Mouse (Mus musculus) common myeloid progenitor, adult 5-6 weeks (primary cell): ENCODE measurements around the gene Gga1. TPM values are rescaled to one million over a fixed set of nuclear protein-coding genes. Genes with fewer than 3 reads are reported as not detected.
A peak's percentile ranks its signal among the peaks of the same experiment; 100 is the strongest.
"Not testable (repeated sequence)": the region's sequence is repeated elsewhere in the genome, so short reads cannot be mapped to it uniquely, and the experiment has no call there.

Experiments
- ATAC-seq: replicated peaks from 2 replicates; pipeline ENCODE4 v1.8.0; 2016; ENCODE audit warnings: low read depth, mild to moderate bottlenecking, moderate TSS enrichment, inconsistent platforms; ENCODE audit not compliant: poor library complexity, severe bottlenecking
- total RNA-seq: library from RNA; stranded (forward); fragments of 200-1000, 187-1606 nt; gene quantifications from 2 replicates; pipeline ENCODE4 v1.2.3, GENCODE M21; 2017

Gga1 gene
- total RNA-seq, 1 experiment from 2014 or later: 19.5 TPM

DNA sequence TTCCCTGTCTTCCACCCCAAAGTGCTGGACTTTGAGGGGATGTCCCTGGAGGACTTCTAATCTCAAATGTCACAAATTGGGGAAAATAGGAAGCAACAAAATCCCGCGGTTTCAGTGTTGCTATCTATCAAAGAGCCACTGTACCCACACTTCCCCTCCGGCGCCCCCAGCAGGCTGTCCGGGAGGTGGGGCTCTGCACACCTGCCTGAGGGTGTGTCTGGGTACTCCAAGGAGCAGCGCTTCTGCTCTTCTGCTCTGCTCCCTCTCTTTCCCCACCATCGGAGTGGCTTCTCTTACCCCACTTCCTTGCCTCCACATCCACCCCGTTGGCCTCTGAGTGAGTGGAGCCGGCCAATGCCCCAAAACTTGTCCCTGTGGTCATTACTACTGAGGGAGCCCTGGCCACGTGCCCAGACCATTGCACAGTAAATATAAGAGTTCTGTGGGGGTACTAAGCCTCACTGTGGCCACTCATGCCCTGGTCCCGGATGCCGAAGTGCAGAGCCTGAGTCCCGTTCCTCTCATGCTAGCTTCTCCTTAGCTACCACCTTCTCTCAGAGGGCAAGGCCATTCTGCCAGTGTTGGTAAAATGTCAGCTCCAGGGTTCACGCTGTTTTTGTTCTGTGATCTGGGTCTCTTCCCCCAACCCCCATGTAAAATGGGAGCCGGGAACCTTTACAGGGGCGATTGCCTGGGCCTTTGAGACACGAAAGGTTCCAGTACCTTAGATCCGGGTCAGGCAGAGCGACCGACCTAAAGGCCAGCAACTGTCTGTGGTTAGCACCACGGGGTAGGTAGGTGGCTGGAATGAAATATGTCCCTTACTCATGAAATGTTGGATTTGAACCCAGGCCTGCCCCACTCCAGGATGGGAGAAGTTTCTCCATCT lies 33.2 kb upstream of the Gga1 start:
- ATAC-seq: peak; percentile 66

DNA sequence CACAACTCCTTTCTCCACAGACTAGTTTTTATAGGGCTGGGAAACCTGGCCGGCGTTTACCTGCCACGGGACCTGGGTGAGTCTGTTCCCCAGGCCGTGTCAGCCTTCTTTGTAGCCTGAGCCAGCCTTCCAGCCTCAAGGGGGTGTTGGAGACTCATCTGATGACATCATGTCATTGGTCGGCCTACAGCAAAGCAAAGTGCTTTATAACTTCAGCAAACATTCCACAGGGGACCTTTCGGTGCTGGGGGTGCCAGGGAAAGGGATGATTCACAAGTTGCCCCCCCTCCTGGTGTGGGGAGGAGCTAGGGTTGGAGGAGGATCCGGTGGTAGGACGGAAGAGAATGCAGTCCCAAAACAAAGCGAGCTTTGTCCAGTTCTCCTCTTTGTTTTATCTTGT lies 32.2 kb upstream of the Gga1 start:
- ATAC-seq: no peak

- no peak for ATAC-seq
These were observed 31.7 kb upstream of the Gga1 start for GRCm38 (mm10) chr15:78845321-78845720.

DNA sequence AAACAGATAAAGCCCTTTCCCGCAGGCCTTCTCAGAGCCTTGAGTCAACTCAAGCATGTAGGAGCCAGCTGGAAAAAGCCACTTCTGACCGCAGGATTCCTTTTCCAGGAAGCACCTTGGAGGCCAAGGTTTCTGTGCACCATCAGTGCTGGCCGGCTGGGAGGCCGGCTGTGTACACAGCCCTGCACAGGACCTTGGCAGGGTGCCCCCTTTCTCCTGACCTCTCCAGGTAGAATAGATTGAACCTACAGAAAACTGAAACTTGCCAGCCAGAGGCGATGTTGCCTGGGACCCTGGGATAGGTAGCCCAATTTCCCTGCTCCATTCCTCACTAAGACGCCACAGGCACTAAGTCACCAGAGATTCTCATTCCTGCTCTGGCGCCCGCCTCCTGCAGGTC lies 31.1 kb upstream of the Gga1 start:
- ATAC-seq: no peak

GRCm38 (mm10) chr15:78846352-78846751 lies 30.6 kb upstream of the Gga1 start:
- no peak for ATAC-seq

DNA sequence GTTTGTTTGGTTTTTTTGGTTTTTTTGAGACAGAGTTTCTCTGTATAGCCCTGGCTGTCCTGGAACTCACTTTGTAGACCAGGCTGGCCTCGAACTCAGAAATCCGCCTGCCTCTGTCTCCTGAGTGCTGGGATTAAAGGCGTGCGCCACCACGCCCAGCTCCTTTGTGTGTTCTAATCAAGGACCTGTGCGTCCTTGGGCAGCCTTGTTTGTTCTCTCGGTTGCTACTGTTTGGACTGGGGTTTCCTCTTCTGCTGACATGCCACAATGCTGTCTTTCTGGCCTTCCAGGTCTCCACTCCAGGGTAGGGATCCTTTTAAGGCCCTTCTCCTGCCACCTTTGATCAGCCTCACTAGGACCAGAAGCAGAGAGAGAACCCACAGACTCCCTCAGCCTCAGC lies 30.2 kb upstream of the Gga1 start:
- ATAC-seq: not testable (repeated sequence)

GRCm38 (mm10) chr15:78848467-78848866 lies 28.5 kb upstream of the Gga1 start:
- no peak; the same call in 1 of the 2 replicates for ATAC-seq

- no peak for ATAC-seq
These were observed 27.5 kb upstream of the Gga1 start for GRCm38 (mm10) chr15:78849485-78849884.

DNA sequence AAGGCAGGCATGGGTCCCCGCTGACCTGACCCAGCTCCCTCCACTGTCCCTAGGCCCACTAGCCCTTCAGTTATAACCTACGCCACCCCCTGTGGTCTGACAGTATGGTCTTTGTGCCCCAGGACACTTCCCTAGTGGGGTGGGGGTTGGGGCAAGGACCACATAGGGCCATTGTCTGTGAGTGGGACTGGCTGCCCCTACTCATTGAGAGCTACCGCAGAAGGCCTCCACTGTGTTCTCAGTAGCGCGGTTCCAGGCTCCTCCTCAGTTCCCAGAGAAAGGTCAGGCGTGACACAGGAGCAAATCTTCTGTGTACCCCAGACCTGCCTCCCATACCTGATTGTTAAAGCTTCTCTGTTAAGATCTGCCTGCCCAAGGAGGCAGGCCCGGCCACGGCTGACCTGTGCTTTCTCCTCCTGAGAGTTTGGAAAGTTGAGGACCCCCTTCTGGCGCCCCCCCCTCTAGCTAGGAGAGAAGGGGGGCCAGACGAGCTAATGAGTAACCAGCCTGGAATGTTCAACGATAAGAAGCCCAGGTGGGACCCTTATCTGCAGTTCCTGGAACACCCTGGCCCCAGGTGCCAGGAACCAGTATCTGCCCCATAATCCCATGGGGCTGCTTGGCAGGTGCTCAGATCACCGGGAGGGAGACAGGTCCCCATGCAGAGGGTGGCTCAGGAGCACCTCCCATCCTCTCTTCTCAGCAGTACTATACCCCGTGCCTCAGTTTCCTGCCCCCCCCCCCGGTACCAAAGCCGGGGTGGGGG lies 26.7 kb upstream of the Gga1 start:
- no peak for ATAC-seq

DNA sequence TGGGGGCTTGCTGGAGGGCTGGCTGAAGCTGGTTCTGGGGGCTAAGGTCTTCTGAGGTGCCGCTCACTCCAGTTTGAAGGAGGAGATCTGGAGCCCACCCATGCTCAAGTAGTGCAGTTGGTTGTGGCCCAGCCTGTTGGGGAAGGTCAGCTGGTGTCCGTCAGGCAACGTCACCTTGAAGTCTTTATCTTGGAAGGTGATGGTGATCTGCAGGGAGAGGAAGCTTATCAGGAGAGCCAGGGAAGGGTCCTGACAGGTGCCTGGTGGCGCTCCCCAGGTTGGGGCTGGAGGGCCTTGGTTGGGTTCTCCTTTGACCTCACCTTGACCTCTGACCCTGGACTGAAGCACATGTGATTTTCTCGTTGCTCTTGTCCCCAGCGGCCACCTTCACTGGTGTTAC lies 26.0 kb upstream of the Gga1 start:
- ATAC-seq: no peak

DNA sequence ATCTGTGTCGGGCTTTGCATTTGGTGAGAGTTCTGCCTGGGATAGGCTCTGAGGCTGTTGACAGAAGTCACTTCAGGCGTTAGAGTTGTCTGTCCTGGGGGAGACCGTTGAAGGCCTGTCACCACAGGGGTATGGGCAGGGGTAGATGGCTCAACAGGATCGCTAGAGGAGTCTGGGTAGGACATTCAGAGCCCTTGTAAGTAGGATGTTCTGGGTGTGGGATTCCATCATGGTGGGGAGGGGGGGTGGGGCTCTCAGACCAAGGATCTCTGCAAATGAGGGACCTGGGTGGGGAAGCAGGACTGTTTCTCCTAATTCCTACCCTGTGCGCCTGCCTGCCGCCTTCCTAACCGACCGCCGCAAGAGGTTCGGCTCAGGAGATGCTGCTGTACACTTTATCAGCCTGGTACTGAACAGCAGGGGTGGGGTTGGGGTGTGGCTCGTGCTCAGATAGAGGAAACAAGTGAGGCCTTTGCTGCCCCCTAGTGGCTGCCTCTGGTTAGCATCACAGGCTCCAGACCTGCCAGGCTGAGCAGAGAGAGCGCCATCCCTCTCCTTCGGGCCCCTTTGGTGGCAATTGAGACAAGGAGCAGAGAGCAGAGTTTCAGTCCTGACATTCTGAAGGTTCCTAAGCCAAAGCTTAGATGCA lies 25.4 kb upstream of the Gga1 start:
- ATAC-seq: peak; percentile 96

GRCm38 (mm10) chr15:78855303-78855965 lies 21.6 kb upstream of the Gga1 start, which contains the start of gene Lgals2:
TSS of gene Lgals2 (minus strand) at chr15:78855529.
- no peak for ATAC-seq

- no peak for ATAC-seq
These were observed 20.0 kb upstream of the Gga1 start for GRCm38 (mm10) chr15:78857009-78857408.

DNA sequence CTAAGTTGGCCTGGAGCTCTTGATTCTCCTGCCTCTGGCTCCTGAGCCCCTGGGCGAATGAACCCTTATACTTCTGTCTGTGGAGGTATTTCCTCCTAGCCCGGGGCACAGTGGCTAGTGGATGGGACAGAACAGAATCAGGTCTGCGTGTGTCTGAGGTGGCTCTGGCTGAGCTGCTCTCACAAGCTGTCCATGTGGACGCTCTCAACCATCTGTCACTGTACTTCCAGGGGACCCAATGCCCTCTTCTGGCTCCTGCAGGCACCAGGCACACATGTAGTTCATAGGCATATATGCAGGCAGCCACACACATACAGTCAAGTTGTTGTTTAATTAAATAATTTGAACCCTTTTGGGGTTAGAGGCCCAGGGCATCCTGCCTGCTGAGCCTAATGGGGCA lies 17.7 kb upstream of the Gga1 start:
- no peak for ATAC-seq

- no peak for ATAC-seq
These were observed 17.3 kb upstream of the Gga1 start for GRCm38 (mm10) chr15:78859714-78860113.

GRCm38 (mm10) chr15:78862280-78862679 lies 14.7 kb upstream of the Gga1 start:
- no peak for ATAC-seq

DNA sequence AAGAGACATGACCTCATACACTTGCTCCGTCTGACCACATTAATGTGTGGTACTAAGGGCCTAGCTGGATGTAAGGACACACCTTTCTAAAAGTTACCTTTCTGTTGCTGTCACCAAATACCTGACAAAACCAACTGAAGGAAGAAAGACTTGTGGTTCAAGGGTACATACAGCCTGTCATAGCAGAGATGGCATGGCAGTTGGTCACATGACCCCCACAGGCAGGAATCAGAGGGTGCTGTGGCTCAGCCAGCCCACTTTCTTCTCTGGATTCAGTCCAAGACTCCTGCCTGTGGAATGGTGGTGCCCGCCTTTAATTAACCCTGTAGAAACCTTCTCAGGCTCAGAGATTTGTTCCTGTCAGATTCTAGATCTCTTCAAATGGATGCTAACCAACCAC lies 13.8 kb upstream of the Gga1 start:
- ATAC-seq: no peak

DNA sequence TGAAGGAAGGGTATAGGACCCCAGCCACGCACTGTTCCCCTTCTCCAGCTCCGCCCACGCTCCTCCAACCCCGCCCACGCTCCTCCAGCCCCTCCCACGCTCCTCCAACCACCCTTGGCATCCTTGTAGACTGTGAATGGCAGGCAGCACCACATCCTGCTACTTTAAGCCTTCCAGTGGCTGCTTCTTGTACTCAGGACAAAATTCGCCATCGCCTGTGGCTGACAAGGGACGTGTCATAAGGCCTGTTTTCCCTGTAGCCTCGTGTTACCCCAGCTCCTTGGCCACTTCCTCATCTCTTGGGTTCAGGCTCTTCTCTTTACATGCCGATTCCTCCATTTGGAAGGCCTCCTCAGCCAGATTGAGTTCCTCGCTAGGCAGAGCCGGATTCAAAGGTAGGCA lies 13.1 kb upstream of the Gga1 start:
- peak; percentile 62 for ATAC-seq

GRCm38 (mm10) chr15:78868398-78868797 lies 8.6 kb upstream of the Gga1 start:
- no peak for ATAC-seq

- ATAC-seq: no peak
These were observed 8.2 kb upstream of the Gga1 start for GRCm38 (mm10) chr15:78868826-78869233.
